Mouse (Mus musculus) CD4-positive, CD25-positive, alpha-beta regulatory T cell (primary cell): Measurements from ENCODE around the gene Rassf9. TPM values are rescaled to one million over a fixed set of nuclear protein-coding genes. Genes with fewer than 3 reads are reported as not detected.

Source experiments
- polyA plus RNA-seq: library from polyadenylated mRNA; unstranded; fragments of 100-300 nt; shearing (Covaris generic); gene quantifications from one replicate; pipeline ENCODE4 v1.2.1, GENCODE M21; 2017

Gene Rassf9
- 0.11 TPM for polyA plus RNA-seq

DNA sequence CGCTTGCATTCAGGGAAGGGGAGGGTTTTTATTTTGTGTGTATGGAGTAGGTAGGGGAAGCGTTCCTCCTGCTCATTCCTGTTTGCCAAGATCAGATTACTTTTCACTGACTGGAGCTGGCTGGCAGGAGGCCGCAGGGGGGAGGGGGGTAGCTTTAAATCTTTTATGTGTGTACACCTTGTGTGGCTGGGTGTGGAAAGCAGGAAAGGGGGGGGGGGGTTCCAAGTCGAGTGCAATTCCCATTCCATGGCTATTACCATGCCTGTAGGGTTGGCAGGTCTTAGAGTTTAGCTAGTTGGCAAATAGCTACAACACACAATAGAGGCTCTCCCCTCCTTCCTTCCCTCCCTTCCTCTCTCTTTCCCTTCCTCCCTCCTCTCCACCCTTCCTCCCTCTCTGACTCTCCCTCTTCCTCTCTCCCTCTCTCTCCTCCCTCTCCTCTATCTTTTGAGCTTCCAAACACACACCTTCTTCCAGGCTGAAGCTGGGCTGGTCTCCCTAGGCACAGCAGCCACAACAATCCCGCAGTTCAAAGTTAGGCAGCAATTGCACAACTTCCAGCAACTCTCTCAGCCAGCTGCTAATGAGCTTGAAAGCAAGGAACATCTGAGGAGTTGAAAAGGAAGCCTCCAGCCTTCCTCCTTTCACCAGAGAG, at the start of gene Rassf9:
Gene Rassf9, plus strand, starts transcription at position 416 of the 655 bp plus-strand sequence.

DNA sequence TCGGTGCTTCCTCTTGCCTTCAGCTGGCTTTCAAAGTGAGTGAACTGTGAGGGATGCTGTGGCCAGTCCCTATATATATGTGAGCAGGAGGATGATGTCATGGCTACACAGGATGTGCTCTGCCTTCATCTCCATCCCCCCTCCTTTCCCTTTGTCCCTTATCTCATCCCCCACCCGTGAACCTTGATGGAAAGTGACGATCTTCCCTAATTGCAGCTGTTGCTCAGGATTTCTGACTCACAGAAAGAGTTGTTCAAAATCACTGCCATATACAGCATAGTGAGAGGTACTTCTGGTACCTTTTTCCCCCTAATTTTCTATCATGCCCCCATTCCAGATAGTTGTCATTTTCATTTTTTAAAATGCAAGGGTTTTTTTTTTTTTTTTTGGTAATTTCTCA, 21.6 kb upstream of the Rassf9 start, which contains the start of gene Nts:
Gene Nts, minus strand, starts transcription at position 101 of the 400 bp plus-strand sequence.

Other genes starting within 250 kb of the Rassf9 start
- gene Nts, start 21.7 kb upstream of the Rassf9 start, polyA plus RNA-seq, result not detected